22 mouse cellular contexts compared by ENCODE assay signal in the genomic region with DNA sequence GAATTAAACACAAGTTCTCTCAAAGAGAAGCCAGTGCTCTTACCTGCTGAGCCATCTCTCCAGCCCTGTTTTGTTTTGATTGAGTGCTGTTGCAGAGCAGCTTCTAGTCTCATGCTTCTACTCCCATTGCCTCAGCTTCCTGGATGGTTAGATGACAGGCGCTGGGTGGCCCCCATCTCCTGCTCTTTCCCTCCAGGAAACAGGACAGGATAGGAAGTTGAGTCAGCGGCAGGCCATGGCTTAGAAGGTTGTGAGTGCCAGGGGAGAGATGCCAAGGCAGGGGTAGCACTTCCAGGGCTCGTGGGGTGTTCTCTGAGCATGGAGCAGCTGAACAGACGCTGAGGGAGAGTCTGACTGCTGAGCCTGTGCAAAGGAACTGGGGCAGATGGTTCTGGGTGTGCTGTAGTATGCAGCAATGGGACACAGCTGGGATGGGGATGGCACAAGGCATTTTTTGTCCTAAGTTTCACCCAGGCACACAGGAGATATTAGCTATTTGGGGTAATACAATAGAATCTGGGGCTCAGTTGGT. TPM values are rescaled to one million over a fixed set of nuclear protein-coding genes. Genes with fewer than 3 reads are reported as not detected.
"Had no signal": no experiment of that assay in that cellular context is flagged by ENCODE, and none has a peak within 500 bp of the region (broad histone marks: within the 10 kb centered on the region; RNA-seq: fewer than 3 reads in every experiment).

No protein-coding gene starts in this region.

- H3K36me3 ChIP-seq: midbrain, embryonic 15.5 days; stomach, embryonic 15.5 days had no signal

- H3K27ac ChIP-seq: kidney, postnatal 0 days; limb, embryonic 15.5 days; liver, embryonic 14.5 days; midbrain, embryonic 12.5 days; midbrain, embryonic 15.5 days; neural tube, embryonic 12.5 days; neural tube, embryonic 15.5 days; stomach, embryonic 15.5 days had no signal

- H3K4me1 ChIP-seq: stomach, embryonic 15.5 days had no signal

- H3K4me2 ChIP-seq: limb, embryonic 15.5 days; liver, embryonic 11.5 days; lung, embryonic 14.5 days; midbrain, embryonic 12.5 days; midbrain, embryonic 15.5 days; neural tube, embryonic 12.5 days; neural tube, embryonic 15.5 days; stomach, embryonic 15.5 days had no signal

- ATAC-seq: intestine, embryonic 16.5 days; liver, postnatal 0 days; lung, postnatal 0 days; midbrain, embryonic 15.5 days had no signal

- DNase-seq: kidney, adult 18-20 months; kidney, postnatal 25 days; liver, postnatal 0 days; lung, embryonic 14.5 days; retina, postnatal 1 day; right cerebral cortex, postnatal 25 days; spleen, adult 18-20 months; thymus, postnatal 25 days had no signal

- H3K9me3 ChIP-seq: limb, embryonic 15.5 days; midbrain, embryonic 12.5 days; midbrain, embryonic 15.5 days; neural tube, embryonic 12.5 days; neural tube, embryonic 15.5 days; stomach, embryonic 15.5 days had no signal

- H3K4me3 ChIP-seq: limb, embryonic 15.5 days; midbrain, embryonic 12.5 days; midbrain, embryonic 15.5 days; neural tube, embryonic 12.5 days; neural tube, embryonic 15.5 days; stomach, embryonic 15.5 days had no signal

- H3K9ac ChIP-seq: limb, embryonic 15.5 days; liver, embryonic 14.5 days; liver, postnatal 0 days; lung, embryonic 14.5 days; midbrain, embryonic 12.5 days; midbrain, embryonic 15.5 days; neural tube, embryonic 12.5 days; neural tube, embryonic 15.5 days; stomach, embryonic 15.5 days had no signal

- H3K27me3 ChIP-seq: limb, embryonic 15.5 days; midbrain, embryonic 15.5 days; neural tube, embryonic 12.5 days; neural tube, embryonic 15.5 days; stomach, embryonic 15.5 days had no signal

RNA-seq across cellular contexts. Expression of gene Nxnl1, which starts 11.5 kb away (rescaled TPM):
- total RNA-seq: layer of hippocampus, postnatal 25 days had no signal
- polyA plus RNA-seq: intestine, embryonic 16.5 days; large intestine, adult 2 months; limb, embryonic 11.5 days; midbrain, embryonic 12.5 days; midbrain, embryonic 15.5 days; neural tube, embryonic 12.5 days; neural tube, embryonic 15.5 days had no signal

RNA-seq across cellular contexts. Expression of gene Tmem221, which starts 19.3 kb away (rescaled TPM):
- total RNA-seq: layer of hippocampus, postnatal 25 days had no signal
